Mouse (Mus musculus) midbrain, embryonic 12.5 days (tissue): Measurements from ENCODE around the gene Pnpla1. TPM values are rescaled to one million over a fixed set of nuclear protein-coding genes. Genes with fewer than 3 reads are reported as not detected.

ENCODE experiments used
- ATAC-seq: fragments of 200-750 bp; cut with Nextera tagmentation; 2 replicates; pipeline ENCODE4 v1.8.0; 2017; ENCODE audit warnings: low read depth, moderate TSS enrichment, moderate library complexity; ENCODE audit not compliant: low FRiP score
- H3K27ac ChIP-seq: fragments of 300-500 bp; sonication (generic); replicated peaks from 2 replicates; pipeline ENCODE4 v1.5.1; 2016; ENCODE audit warnings: mild to moderate bottlenecking
- H3K27me3 ChIP-seq: fragments of 300-500 bp; sonication (generic); 2 replicates; pipeline ENCODE4 v1.6.1; 2016; ENCODE audit warnings: mild to moderate bottlenecking
- H3K36me3 ChIP-seq: fragments of 300-500 bp; sonication (generic); 2 replicates; pipeline ENCODE4 v1.6.1; 2016
- H3K4me1 ChIP-seq: fragments of 300-500 bp; sonication (generic); 2 replicates; pipeline ENCODE4 v1.6.1; 2016
- H3K4me2 ChIP-seq: fragments of 300-500 bp; sonication (generic); replicated peaks from 2 replicates; pipeline ENCODE4 v1.6.1; 2016; ENCODE audit warnings: mild to moderate bottlenecking, moderate library complexity
- H3K4me3 ChIP-seq: fragments of 300-500 bp; sonication (generic); 2 replicates; pipeline ENCODE4 v1.5.1; 2016; ENCODE audit warnings: mild to moderate bottlenecking
- H3K9ac ChIP-seq: fragments of 300-500 bp; sonication (generic); replicated peaks from 2 replicates; pipeline ENCODE4 v1.6.1; 2016; ENCODE audit warnings: mild to moderate bottlenecking, moderate library complexity
- H3K9me3 ChIP-seq: fragments of 300-500 bp; sonication (generic); 2 replicates; pipeline ENCODE4 v1.6.1; 2016; ENCODE audit warnings: mild to moderate bottlenecking
- WGBS: fragments of 180-500 bp; shearing (Covaris S2); methylation state at CpG from one replicate; pipeline ENCODE4 v1.1.7; 2016; 5-methylcytosine and 5-hydroxymethylcytosine counted together
- polyA plus RNA-seq: library from polyadenylated mRNA; unstranded; fragments of >200 nt; fragmentation: Nextera tagmentation; extraction: Ambion mirVana; gene quantifications from 2 replicates; pipeline ENCODE4 v1.2.1, GENCODE M21; 2016

Pnpla1 gene
- polyA plus RNA-seq, 1 experiment from 2014 or later: not detected

DNA sequence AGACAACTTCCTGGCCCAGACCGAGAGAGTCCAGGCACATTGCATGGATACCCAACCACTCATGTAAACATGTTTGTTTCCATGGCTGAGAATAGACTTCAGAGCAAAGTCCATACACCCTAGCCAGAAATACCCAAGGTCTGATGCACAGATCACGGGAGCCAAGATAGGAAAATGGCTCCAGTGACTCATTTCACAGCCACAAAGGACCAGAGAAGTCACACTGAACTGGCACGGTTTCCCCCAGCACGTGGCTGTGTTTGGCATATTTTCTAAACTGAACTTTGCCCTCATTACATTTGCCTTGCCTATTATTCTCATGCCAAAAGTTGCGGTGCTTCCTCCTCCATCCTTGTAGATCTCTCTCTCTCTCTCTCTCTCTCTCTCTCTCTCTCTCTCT is 55.0 kb downstream of the Pnpla1 start:
- no peak overlapping the region for H3K4me2 ChIP-seq

GRCm38 (mm10) chr17:28913940-28914339 is 55.7 kb downstream of the Pnpla1 start:
- 0 out of 2 replicates have a peak, but pooled peaks cover 6% of the 10 kb centered on the region for H3K4me1 ChIP-seq
- no peak overlapping the region for H3K9ac ChIP-seq
- H3K27me3 ChIP-seq: peaks cover 17% of the 10 kb centered on the region
- WGBS: 84% methylated on average over 6 of the region's 6 CpGs
- no peaks in the 10 kb centered on the region for H3K9me3 ChIP-seq
- no peaks in the 10 kb centered on the region for H3K36me3 ChIP-seq
- ATAC-seq: no peak
- H3K4me3 ChIP-seq: no peak overlapping the region
- no peak overlapping the region for H3K4me2 ChIP-seq
- H3K27ac ChIP-seq: no peak overlapping the region

More for the DNA sequence above, 55.0 kb downstream of the Pnpla1 start:
- Histone ChIP-seq H3K4me3 (no peak overlapping the region), H3K27ac (no peak overlapping the region), H3K36me3 (no peaks in the 10 kb centered on the region), H3K9ac (no peak overlapping the region), H3K9me3 (no peaks in the 10 kb centered on the region), H3K4me1 (0 out of 2 replicates have a peak, but pooled peaks cover 7% of the 10 kb centered on the region), H3K27me3 (peaks cover 24% of the 10 kb centered on the region)
- 78% methylated on average over 5 of the region's 5 CpGs for WGBS
- ATAC-seq: no peak

GRCm38 (mm10) chr17:28915060-28915628 is 56.9 kb downstream of the Pnpla1 start, which contains the start of gene 4930539E08Rik:
4930539E08Rik (minus strand) TSS chr17:28915324.
- H3K9me3 ChIP-seq: no peaks in the 10 kb centered on the region
- no peak within 1 kb of the TSS for H3K27ac ChIP-seq

GRCm38 (mm10) chr17:28916520-28916919 is 58.3 kb downstream of the Pnpla1 start:
- ATAC-seq: no peak
- H3K36me3 ChIP-seq: no peaks in the 10 kb centered on the region
- H3K9ac ChIP-seq: no peak overlapping the region
- no peak overlapping the region for H3K4me2 ChIP-seq
- no peaks in the 10 kb centered on the region for H3K9me3 ChIP-seq
- 100% methylated on average over 1 of the region's 1 CpGs for WGBS
- no peak overlapping the region for H3K4me3 ChIP-seq
- no peaks in the 10 kb centered on the region for H3K4me1 ChIP-seq
- H3K27me3 ChIP-seq: no peaks in the 10 kb centered on the region
- no peak overlapping the region for H3K27ac ChIP-seq

More at GRCm38 (mm10) chr17:28915060-28915628, 56.9 kb downstream of the Pnpla1 start, which contains the start of gene 4930539E08Rik:
- no peak within 1 kb of the TSS for H3K4me2 ChIP-seq
- 67% methylated on average over 12 of the region's 12 CpGs for WGBS
- no peak for ATAC-seq
- no peaks in the 10 kb centered on the region for H3K36me3 ChIP-seq
- H3K9ac ChIP-seq: no peak within 1 kb of the TSS
- H3K4me1 ChIP-seq: no peaks in the 10 kb centered on the region
- peaks cover 5% of the 10 kb centered on the region for H3K27me3 ChIP-seq
- H3K4me3 ChIP-seq: no peak within 1 kb of the TSS

GRCm38 (mm10) chr17:28921086-28921485 is 62.9 kb downstream of the Pnpla1 start:
- H3K36me3 ChIP-seq: no peaks in the 10 kb centered on the region
- no peaks in the 10 kb centered on the region for H3K9me3 ChIP-seq
- no peak overlapping the region for H3K4me3 ChIP-seq
- H3K4me1 ChIP-seq: no peaks in the 10 kb centered on the region
- H3K4me2 ChIP-seq: no peak overlapping the region
- no peak overlapping the region for H3K27ac ChIP-seq
- no peaks in the 10 kb centered on the region for H3K27me3 ChIP-seq
- 73% methylated on average over 8 of the region's 8 CpGs for WGBS
- ATAC-seq: no peak
- H3K9ac ChIP-seq: no peak overlapping the region

DNA sequence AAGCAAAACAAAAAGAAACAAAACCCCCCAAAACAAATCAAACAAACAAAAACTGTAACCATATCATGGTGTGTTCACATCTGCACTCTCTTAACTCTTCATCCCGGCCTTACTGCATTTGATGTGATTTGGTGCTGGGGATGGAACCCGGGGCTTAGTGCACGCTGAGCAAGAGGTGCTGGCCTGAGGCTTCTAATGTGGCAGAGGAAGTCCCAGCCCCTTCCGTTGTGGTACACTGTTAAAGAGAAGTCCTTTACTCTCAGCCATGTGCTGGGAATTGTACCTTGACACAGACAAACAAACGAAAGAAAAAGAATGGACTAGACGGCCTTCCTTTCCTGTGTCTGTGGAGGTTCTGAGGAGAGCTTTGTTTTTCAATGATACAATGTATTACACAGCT is 63.9 kb downstream of the Pnpla1 start:
- no peak for ATAC-seq
- Histone ChIP-seq H3K9me3 (no peaks in the 10 kb centered on the region), H3K9ac (no peak overlapping the region), H3K4me2 (no peak overlapping the region), H3K36me3 (no peaks in the 10 kb centered on the region), H3K4me3 (no peak overlapping the region), H3K27ac (no peak overlapping the region), H3K4me1 (no peaks in the 10 kb centered on the region), H3K27me3 (no peaks in the 10 kb centered on the region)
- WGBS: 74% methylated on average over 6 of the region's 6 CpGs

- WGBS: 82% methylated on average over 8 of the region's 8 CpGs
- no peak overlapping the region for H3K4me3 ChIP-seq
Observed at GRCm38 (mm10) chr17:28924957-28925595, 66.9 kb downstream of the Pnpla1 start.

GRCm38 (mm10) chr17:28926380-28926779 is 68.2 kb downstream of the Pnpla1 start:
- H3K9me3 ChIP-seq: no peaks in the 10 kb centered on the region
- peaks cover 10% of the 10 kb centered on the region for H3K4me1 ChIP-seq
- no peak overlapping the region for H3K27ac ChIP-seq
- no peak for ATAC-seq
- H3K4me2 ChIP-seq: no peak overlapping the region
- no peaks in the 10 kb centered on the region for H3K36me3 ChIP-seq
- H3K4me3 ChIP-seq: no peak overlapping the region
- H3K9ac ChIP-seq: no peak overlapping the region
- no peaks in the 10 kb centered on the region for H3K27me3 ChIP-seq
- 14% methylated on average over 13 of the region's 13 CpGs for WGBS

More at GRCm38 (mm10) chr17:28924957-28925595, 66.9 kb downstream of the Pnpla1 start:
- H3K27me3 ChIP-seq: no peaks in the 10 kb centered on the region
- H3K9ac ChIP-seq: no peak overlapping the region
- peaks cover under 1% of the 10 kb centered on the region; the same call in 1 of the 2 replicates for H3K4me1 ChIP-seq
- no peaks in the 10 kb centered on the region for H3K9me3 ChIP-seq
- no peak overlapping the region for H3K27ac ChIP-seq
- no peaks in the 10 kb centered on the region for H3K36me3 ChIP-seq
- no peak overlapping the region for H3K4me2 ChIP-seq
- no peak for ATAC-seq

DNA sequence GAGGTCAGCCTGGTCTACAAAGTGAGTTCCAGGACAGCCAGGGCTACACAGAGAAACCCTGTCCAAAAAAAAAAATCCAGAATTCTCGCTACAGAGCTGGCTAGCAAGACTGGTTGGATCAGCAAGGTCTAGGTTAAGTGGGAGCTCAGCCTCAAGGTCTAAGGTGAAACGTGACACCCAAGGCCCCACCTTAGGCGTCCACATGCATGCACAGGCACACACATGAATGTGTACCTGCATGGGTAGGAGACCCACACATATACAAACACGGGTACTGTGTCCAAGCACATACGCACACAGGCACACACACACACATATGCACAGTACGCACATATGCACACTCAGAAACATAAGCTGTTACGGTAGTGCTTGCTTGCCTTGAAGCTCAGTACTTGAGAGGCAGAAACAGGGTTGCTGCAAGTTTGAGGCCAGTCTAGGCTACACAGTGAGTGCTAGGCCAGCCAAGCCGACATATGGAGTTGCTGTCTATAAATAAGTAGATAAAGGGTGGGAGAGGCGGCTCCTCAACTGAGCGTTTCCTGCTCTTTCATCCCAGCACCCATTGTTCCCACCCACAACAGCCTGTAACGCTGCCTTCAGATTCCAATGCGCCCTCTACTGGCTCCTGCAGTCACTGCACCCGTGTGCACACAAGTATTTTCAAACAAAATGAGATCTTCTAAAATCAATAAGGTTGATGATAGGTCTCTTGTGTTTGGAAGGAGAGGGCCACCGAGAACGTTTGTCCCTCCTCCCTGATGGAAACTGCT is 68.8 kb downstream of the Pnpla1 start:
- no peak overlapping the region for H3K27ac ChIP-seq
- H3K4me2 ChIP-seq: no peak overlapping the region
- no peak overlapping the region for H3K4me3 ChIP-seq
- no peaks in the 10 kb centered on the region for H3K27me3 ChIP-seq
- WGBS: 50% methylated on average over 15 of the region's 15 CpGs
- H3K9ac ChIP-seq: no peak overlapping the region
- no peak for ATAC-seq
- H3K9me3 ChIP-seq: no peaks in the 10 kb centered on the region
- H3K4me1 ChIP-seq: peaks cover 10% of the 10 kb centered on the region
- H3K36me3 ChIP-seq: no peaks in the 10 kb centered on the region

GRCm38 (mm10) chr17:28928004-28928403 is 69.8 kb downstream of the Pnpla1 start:
- no peaks in the 10 kb centered on the region for H3K36me3 ChIP-seq
- H3K4me1 ChIP-seq: peaks cover 10% of the 10 kb centered on the region
- no peak overlapping the region for H3K27ac ChIP-seq
- no peak overlapping the region for H3K9ac ChIP-seq
- no peak overlapping the region for H3K4me3 ChIP-seq
- no peak for ATAC-seq
- H3K9me3 ChIP-seq: no peaks in the 10 kb centered on the region
- no peak overlapping the region for H3K4me2 ChIP-seq
- no peaks in the 10 kb centered on the region for H3K27me3 ChIP-seq
- WGBS: 92% methylated on average over 9 of the region's 9 CpGs

GRCm38 (mm10) chr17:28929369-28929768 is 71.2 kb downstream of the Pnpla1 start:
- Histone ChIP-seq H3K9me3 (no peaks in the 10 kb centered on the region), H3K36me3 (no peaks in the 10 kb centered on the region), H3K27ac (no peak overlapping the region), H3K9ac (no peak overlapping the region), H3K4me2 (no peak overlapping the region), H3K4me3 (no peak overlapping the region), H3K27me3 (no peaks in the 10 kb centered on the region), H3K4me1 (peaks cover 10% of the 10 kb centered on the region)
- ATAC-seq: no peak
- WGBS: 85% methylated on average over 4 of the region's 4 CpGs
